In the genomic region with DNA sequence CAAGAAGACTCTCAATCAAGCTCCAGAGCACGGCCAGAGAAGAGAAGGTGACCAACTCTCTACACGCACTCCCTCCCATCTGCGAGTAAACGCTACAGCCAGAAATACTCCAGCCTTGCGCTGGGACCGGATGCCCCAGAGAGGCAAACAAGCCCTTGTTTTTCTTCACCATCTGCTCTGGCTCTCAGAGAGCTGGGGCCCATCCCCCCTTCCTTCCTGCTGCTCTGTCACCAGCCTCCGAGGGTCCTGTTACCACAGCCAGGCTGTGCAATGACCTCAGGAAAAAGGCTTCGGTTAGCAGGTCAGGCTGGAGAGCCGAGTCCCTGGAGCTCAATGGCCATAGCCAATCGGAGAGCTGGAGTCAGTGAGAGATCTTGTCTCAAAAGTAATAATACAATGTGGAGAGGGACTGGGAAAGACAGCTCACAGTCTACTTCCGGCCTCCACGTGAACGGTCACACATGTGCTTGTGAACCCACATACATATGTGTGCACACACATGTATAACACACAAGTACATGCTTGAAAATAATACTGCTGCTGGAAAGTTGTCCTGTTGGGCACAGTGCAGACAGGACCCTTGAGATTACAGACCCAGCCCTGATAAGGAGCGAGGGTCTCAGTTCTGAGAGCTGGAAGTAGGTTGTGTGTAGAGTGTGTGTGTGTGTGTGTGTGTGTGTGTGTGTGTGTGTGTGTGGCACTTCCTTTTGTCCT, we compare ENCODE assay signal across 8 mouse cellular contexts. TPM values are rescaled to one million over a fixed set of nuclear protein-coding genes. Genes with fewer than 3 reads are reported as not detected.
DNase-seq lines count a peak whose midpoint lies in the region; ATAC-seq lines count a peak whose summit lies in the region.

No protein-coding gene starts in this region.

- H3K9me3 ChIP-seq in limb, embryonic 13.5 days, result peaks cover 3% of the 10 kb centered on the region; the same call in 1 of the 2 replicates

- H3K4me2 ChIP-seq in limb, embryonic 13.5 days (replicated peaks), result peak overlapping the region; percentile 51

- 0 out of 2 replicates have a peak overlapping the region, but pooled peaks have one; percentile 1 for H3K4me3 ChIP-seq in limb, embryonic 13.5 days

- no peaks in the 10 kb centered on the region for H3K27me3 ChIP-seq in limb, embryonic 13.5 days

- peak; percentile 68 for ATAC-seq in limb, embryonic 13.5 days (ENCODE audit: low FRiP score, low read depth)

- H3K9ac ChIP-seq in limb, embryonic 13.5 days, result peak overlapping the region; percentile 48

- H3K27ac ChIP-seq in limb, embryonic 13.5 days, result peak overlapping the region; percentile 95

- peaks cover 60% of the 10 kb centered on the region for H3K4me1 ChIP-seq in limb, embryonic 13.5 days

- peaks cover 9% of the 10 kb centered on the region for H3K36me3 ChIP-seq in limb, embryonic 13.5 days

- peak; percentile 34 to 55 for DNase-seq in CD8-positive naive resting alpha-beta T cell, adult 2 months (ENCODE audit: low read depth in 2 of 2, low spot score in 2 of 2)
- DNase-seq in embryo, embryonic 10.5 days (ENCODE audit: low spot score), result peak; percentile 94
- peak; percentile 98 for DNase-seq in heart, adult 11 months
- DNase-seq in induced T-regulatory cell, adult 2 months (ENCODE audit: low read depth), result peak; percentile 65
- DNase-seq in naive thymus-derived CD4-positive, alpha-beta T cell, adult 2 months (ENCODE audit: low read depth), result peak; percentile 74
- DNase-seq in thymus, adult 18-20 months, result peak; percentile 77 to 86
- no peak for DNase-seq in urinary bladder, postnatal 14 days (ENCODE audit: low spot score)

- WGBS in limb, embryonic 13.5 days, result 9% methylated on average over 14 of the region's 14 CpGs

RNA-seq across cellular contexts. Expression of gene Col26a1, which starts 18.9 kb away (rescaled TPM):
- polyA plus RNA-seq in limb, embryonic 13.5 days (2015; fragmentation: Nextera tagmentation; extraction: Ambion mirVana), result 136 and 141 TPM in 2 replicates

RNA-seq across cellular contexts. Expression of gene Ift22, which starts 43.8 kb away (rescaled TPM):
- polyA plus RNA-seq in limb, embryonic 13.5 days (2015; fragmentation: Nextera tagmentation; extraction: Ambion mirVana), result 60.4 and 65.8 TPM in 2 replicates
